Mouse (Mus musculus) intestine, embryonic 15.5 days (tissue): Measurements from ENCODE around the gene Tmem114. TPM values are rescaled to one million over a fixed set of nuclear protein-coding genes. Genes with fewer than 3 reads are reported as not detected.

Experiments
- ATAC-seq: fragments of 200-750 bp; cut with Nextera tagmentation; 2 replicates; pipeline ENCODE4 v1.8.0; 2017; ENCODE audit warnings: moderate TSS enrichment, moderate library complexity
- H3K27ac ChIP-seq: fragments of 300-500 bp; sonication (generic); 2 replicates; pipeline ENCODE4 v1.5.1; 2015; ENCODE audit warnings: mild to moderate bottlenecking, inconsistent platforms
- H3K27me3 ChIP-seq: fragments of 300-500 bp; sonication (generic); replicated peaks from 2 replicates; pipeline ENCODE4 v1.6.1; 2015; ENCODE audit warnings: inconsistent platforms
- H3K36me3 ChIP-seq: fragments of 300-500 bp; sonication (generic); 2 replicates; pipeline ENCODE4 v1.6.1; 2015; ENCODE audit warnings: inconsistent platforms
- H3K4me1 ChIP-seq: fragments of 300-500 bp; sonication (generic); replicated peaks from 2 replicates; pipeline ENCODE4 v1.6.1; 2015; ENCODE audit warnings: inconsistent platforms
- H3K4me2 ChIP-seq: fragments of 300-500 bp; sonication (generic); replicated peaks from 2 replicates; pipeline ENCODE4 v1.6.1; 2015; ENCODE audit warnings: mild to moderate bottlenecking, inconsistent platforms
- H3K4me3 ChIP-seq: fragments of 300-500 bp; sonication (generic); replicated peaks from 2 replicates; pipeline ENCODE4 v1.5.1; 2015; ENCODE audit warnings: inconsistent platforms
- H3K9ac ChIP-seq: fragments of 300-500 bp; sonication (generic); 2 replicates; pipeline ENCODE4 v1.6.1; 2015; ENCODE audit warnings: inconsistent platforms
- H3K9me3 ChIP-seq: fragments of 300-500 bp; sonication (generic); 2 replicates; pipeline ENCODE4 v1.6.1; 2016; ENCODE audit warnings: inconsistent platforms
- WGBS: fragments of 180-500 bp; shearing (Covaris S2); methylation state at CpG from one replicate; pipeline ENCODE4 v1.1.7; 2015; 5-methylcytosine and 5-hydroxymethylcytosine counted together
- polyA plus RNA-seq: library from polyadenylated mRNA; unstranded; fragments of >200 nt; fragmentation: Nextera tagmentation; extraction: Ambion mirVana; gene quantifications from 2 replicates; pipeline ENCODE4 v1.2.1, GENCODE M21; 2015

Tmem114 gene
- polyA plus RNA-seq, 1 experiment from 2014 or later: not detected

GRCm38 (mm10) chr16:8402663-8403062 lies 22.3 kb downstream of the Tmem114 start:
- no peaks in the 10 kb centered on the region for H3K36me3 ChIP-seq
- no peak overlapping the region for H3K4me3 ChIP-seq
- H3K4me2 ChIP-seq: no peak overlapping the region
- ATAC-seq: no peak
- 79% methylated on average over 2 of the region's 2 CpGs for WGBS
- H3K9me3 ChIP-seq: no peaks in the 10 kb centered on the region
- H3K9ac ChIP-seq: no peak overlapping the region
- no peaks in the 10 kb centered on the region for H3K4me1 ChIP-seq
- no peaks in the 10 kb centered on the region for H3K27me3 ChIP-seq
- no peak overlapping the region for H3K27ac ChIP-seq

DNA sequence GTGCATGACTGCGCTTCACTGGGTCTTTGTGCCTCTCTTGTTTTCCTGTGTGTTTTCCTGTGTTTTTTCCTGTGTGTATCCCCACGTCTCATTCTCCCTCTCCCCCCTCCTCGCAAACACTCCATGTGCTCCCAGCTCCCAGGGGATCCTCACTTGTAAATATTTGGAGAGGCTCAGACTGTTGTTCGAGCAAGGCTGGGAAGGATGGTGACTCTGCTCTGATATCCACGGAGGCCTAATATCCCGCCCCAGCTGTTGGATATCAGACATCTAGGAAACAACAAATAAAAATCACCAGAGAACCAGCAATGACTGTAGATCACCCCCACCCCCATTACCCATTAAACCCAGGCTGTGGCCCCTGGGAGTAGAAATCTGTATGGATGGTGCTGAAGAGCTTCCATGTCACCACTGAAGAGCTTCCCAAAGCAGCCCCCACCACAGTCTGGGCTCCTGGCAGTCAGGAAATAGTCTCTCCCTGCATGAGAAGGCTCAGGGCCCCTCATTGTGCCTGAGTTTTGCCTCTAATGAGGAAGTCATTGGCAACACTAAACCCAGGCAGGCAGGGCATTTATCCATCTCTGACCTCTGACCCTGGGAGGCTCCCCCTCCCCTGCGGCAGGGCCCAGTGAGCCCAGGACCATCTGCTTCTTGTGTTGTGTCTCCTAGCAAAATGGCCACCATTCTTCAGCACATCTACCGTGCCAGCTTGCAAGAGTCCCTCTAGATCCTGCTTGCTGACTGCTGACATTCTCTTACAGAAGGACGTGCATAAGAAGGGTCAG lies 23.6 kb downstream of the Tmem114 start:
- Histone ChIP-seq H3K4me2 (no peak overlapping the region), H3K36me3 (no peaks in the 10 kb centered on the region), H3K9me3 (no peaks in the 10 kb centered on the region), H3K4me1 (no peaks in the 10 kb centered on the region), H3K27me3 (no peaks in the 10 kb centered on the region), H3K4me3 (no peak overlapping the region), H3K9ac (no peak overlapping the region), H3K27ac (peak overlapping the region; percentile 60; the same call in 1 of the 2 replicates)
- ATAC-seq: peak; percentile 48
- 38% methylated on average over 9 of the region's 9 CpGs for WGBS

DNA sequence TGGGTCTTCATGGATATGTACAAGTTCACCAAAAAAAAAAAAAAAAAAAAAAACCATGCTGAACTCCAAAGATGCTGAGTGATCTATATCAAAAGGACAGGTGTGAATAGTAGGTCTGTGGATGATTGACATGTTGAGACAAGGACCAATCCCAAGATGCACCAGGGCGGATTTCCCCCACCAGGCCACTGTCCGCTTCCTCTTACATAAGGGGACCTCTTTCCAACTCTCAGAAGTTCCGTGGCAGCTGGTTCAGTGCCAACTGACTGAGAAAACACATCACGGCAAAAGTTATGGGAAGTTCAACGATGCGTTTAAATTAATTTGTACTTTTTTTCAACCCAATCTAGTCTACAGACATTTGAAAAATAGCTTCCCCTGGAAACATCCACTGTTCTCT lies 25.1 kb downstream of the Tmem114 start:
- Histone ChIP-seq H3K4me3 (no peak overlapping the region), H3K27me3 (no peaks in the 10 kb centered on the region), H3K27ac (no peak overlapping the region), H3K36me3 (no peaks in the 10 kb centered on the region), H3K9me3 (no peaks in the 10 kb centered on the region), H3K4me2 (no peak overlapping the region), H3K4me1 (no peaks in the 10 kb centered on the region), H3K9ac (no peak overlapping the region)
- ATAC-seq: no peak
- 75% methylated on average over 6 of the region's 6 CpGs for WGBS

DNA sequence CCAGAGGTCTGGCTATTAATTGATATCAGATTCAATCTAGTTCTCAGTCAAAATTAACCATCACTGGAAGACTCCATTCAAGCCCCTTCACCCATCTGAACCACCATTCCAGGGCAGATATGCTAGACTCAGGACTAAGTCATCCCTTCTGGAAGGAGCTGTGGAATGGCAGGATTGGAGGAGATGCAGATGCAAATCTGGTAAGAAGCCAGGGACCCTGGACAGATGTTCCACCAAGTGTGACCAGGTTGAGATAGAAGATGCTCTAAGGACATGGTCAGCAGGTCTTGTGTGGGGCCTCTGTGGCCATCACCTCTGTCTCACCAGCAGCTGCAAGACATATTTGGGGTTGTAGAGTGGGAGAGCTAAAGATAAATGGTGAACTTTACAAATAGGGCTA lies 30.0 kb downstream of the Tmem114 start:
- Histone ChIP-seq H3K27ac (no peak overlapping the region), H3K36me3 (no peaks in the 10 kb centered on the region), H3K4me2 (no peak overlapping the region), H3K9ac (no peak overlapping the region), H3K4me3 (no peak overlapping the region), H3K9me3 (no peaks in the 10 kb centered on the region), H3K27me3 (no peaks in the 10 kb centered on the region), H3K4me1 (no peaks in the 10 kb centered on the region)
- no peak for ATAC-seq

GRCm38 (mm10) chr16:8388491-8388890 lies 36.4 kb downstream of the Tmem114 start:
- Histone ChIP-seq H3K9ac (no peak overlapping the region), H3K4me2 (no peak overlapping the region), H3K4me1 (no peaks in the 10 kb centered on the region), H3K4me3 (no peak overlapping the region), H3K9me3 (no peaks in the 10 kb centered on the region), H3K27me3 (no peaks in the 10 kb centered on the region), H3K27ac (no peak overlapping the region), H3K36me3 (no peaks in the 10 kb centered on the region)
- 86% methylated on average over 1 of the region's 1 CpGs for WGBS
- ATAC-seq: no peak

DNA sequence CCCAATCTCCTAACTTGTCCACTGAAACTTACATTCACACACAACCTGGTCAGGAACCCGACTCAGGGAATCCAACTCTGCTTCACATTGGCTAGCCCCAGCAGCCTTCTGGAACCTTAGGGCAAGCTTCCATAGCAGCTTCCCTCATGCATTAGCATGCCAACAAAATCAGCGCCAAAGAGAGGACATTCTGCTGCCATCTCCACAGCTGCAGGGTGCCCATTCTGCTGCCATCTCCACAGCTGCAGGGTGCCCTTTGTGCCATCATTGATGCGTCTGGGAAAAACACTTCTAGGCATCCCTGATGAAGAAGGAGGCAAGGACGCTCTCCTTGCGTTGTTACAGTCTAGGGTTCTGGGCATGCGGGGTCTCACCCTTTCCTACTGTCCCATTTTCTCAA lies 38.5 kb downstream of the Tmem114 start:
- Histone ChIP-seq H3K27me3 (no peaks in the 10 kb centered on the region), H3K4me1 (no peaks in the 10 kb centered on the region), H3K27ac (no peak overlapping the region), H3K9me3 (no peaks in the 10 kb centered on the region), H3K4me3 (no peak overlapping the region), H3K36me3 (no peaks in the 10 kb centered on the region), H3K4me2 (no peak overlapping the region), H3K9ac (no peak overlapping the region)
- 76% methylated on average over 6 of the region's 6 CpGs for WGBS
- ATAC-seq: no peak

DNA sequence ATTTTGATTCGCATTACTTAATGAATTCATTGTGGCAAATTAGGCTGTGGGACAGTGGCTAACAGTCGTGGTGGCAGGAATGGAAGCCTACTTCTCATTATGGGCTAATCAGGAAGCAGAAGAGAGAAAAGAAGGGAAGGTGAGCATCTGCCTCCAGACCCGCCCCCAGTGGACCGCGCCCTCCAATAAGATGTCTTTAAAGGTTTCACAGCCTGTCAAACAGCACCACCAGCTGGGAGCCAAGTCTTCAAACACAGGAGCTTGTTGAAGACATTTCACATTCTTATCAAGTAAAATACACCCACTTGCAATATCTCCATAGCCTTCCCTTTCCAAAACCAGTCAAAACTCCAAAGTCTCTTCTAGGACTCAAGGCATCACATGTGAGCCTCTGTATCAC lies 39.3 kb downstream of the Tmem114 start:
- no peaks in the 10 kb centered on the region for H3K9me3 ChIP-seq
- no peak for ATAC-seq
- no peak overlapping the region for H3K9ac ChIP-seq

GRCm38 (mm10) chr16:8384772-8385171 lies 40.2 kb downstream of the Tmem114 start:
- H3K4me2 ChIP-seq: no peak overlapping the region
- H3K4me1 ChIP-seq: no peaks in the 10 kb centered on the region
- H3K27ac ChIP-seq: no peak overlapping the region
- no peaks in the 10 kb centered on the region for H3K9me3 ChIP-seq
- no peaks in the 10 kb centered on the region for H3K36me3 ChIP-seq
- no peaks in the 10 kb centered on the region for H3K27me3 ChIP-seq
- H3K4me3 ChIP-seq: no peak overlapping the region
- no peak overlapping the region for H3K9ac ChIP-seq
- ATAC-seq: no peak
- 68% methylated on average over 10 of the region's 10 CpGs for WGBS

More for the DNA sequence above, 39.3 kb downstream of the Tmem114 start:
- H3K27ac ChIP-seq: no peak overlapping the region
- no peaks in the 10 kb centered on the region for H3K4me1 ChIP-seq
- H3K4me2 ChIP-seq: no peak overlapping the region
- 69% methylated on average over 5 of the region's 5 CpGs for WGBS
- H3K36me3 ChIP-seq: no peaks in the 10 kb centered on the region
- no peaks in the 10 kb centered on the region for H3K27me3 ChIP-seq
- no peak overlapping the region for H3K4me3 ChIP-seq

DNA sequence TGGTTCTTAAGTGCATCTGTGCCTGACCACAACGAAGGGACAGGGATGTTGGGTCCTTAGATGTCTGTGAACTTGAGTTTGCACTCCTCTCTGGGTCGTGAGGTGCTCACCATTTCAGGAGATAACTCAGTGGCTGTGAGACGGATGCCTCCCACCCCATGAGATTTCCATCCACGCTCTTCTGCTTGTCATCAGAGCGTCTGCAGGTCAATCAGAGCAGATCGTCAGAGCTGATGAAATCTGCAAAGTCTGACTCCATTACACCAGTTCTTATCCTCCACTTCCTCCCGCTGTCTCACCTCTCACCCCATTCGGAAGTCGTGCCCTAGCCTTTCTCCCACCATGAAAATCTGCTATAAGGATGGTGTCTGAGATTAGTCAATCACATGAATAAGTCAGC lies 41.5 kb downstream of the Tmem114 start:
- Histone ChIP-seq H3K9me3 (no peaks in the 10 kb centered on the region), H3K4me3 (no peak overlapping the region), H3K4me1 (no peaks in the 10 kb centered on the region), H3K9ac (no peak overlapping the region), H3K4me2 (no peak overlapping the region), H3K36me3 (no peaks in the 10 kb centered on the region), H3K27ac (no peak overlapping the region), H3K27me3 (no peaks in the 10 kb centered on the region)
- 76% methylated on average over 9 of the region's 9 CpGs for WGBS
- ATAC-seq: no peak

DNA sequence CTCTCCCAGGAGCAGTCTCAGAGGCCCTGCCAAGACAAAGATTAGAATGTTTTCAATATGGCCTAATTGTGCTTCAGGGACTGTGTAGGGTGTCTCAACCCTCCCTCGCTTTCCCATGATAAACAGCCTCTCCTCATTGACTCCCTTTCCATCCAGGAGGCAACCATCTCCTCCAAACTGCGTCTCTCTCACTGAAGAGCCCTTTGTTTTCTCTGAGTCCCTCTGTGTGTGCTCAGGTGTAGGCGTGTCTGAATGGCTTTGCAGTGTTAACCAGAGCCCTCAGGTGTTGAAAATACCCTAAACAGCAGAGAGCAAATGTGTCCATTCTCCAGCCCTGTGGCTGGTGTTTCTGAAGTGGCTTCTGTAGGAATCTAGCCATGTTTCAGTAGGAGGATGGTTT lies 61.9 kb downstream of the Tmem114 start:
- no peak for ATAC-seq
- no peak overlapping the region for H3K4me3 ChIP-seq
- no peak overlapping the region for H3K27ac ChIP-seq
- H3K9ac ChIP-seq: no peak overlapping the region
- no peak overlapping the region for H3K4me2 ChIP-seq
- H3K27me3 ChIP-seq: no peaks in the 10 kb centered on the region
- whole genome bisulfite sequencing: 60% methylated on average over 3 of the region's 3 CpGs
- no peaks in the 10 kb centered on the region for H3K4me1 ChIP-seq
- no peaks in the 10 kb centered on the region for H3K9me3 ChIP-seq
- no peaks in the 10 kb centered on the region for H3K36me3 ChIP-seq

Other genes with a start within 250 kb of the Tmem114 start
- 14.2 and 16.8 TPM in 2 replicates for gene Mettl22, start 45.7 kb upstream of the Tmem114 start, polyA plus RNA-seq
- 72.4 and 74.1 TPM in 2 replicates for gene Abat, start 88.3 kb upstream of the Tmem114 start, polyA plus RNA-seq
- gene Pmm2, start 212.5 kb upstream of the Tmem114 start, polyA plus RNA-seq: 92.0 and 98.9 TPM in 2 replicates
- gene Tmem186, start 212.6 kb upstream of the Tmem114 start, polyA plus RNA-seq: 22.0 and 22.2 TPM in 2 replicates
- 89.8 and 90.4 TPM in 2 replicates for gene Carhsp1, start 247.0 kb upstream of the Tmem114 start, polyA plus RNA-seq